In the genomic region with DNA sequence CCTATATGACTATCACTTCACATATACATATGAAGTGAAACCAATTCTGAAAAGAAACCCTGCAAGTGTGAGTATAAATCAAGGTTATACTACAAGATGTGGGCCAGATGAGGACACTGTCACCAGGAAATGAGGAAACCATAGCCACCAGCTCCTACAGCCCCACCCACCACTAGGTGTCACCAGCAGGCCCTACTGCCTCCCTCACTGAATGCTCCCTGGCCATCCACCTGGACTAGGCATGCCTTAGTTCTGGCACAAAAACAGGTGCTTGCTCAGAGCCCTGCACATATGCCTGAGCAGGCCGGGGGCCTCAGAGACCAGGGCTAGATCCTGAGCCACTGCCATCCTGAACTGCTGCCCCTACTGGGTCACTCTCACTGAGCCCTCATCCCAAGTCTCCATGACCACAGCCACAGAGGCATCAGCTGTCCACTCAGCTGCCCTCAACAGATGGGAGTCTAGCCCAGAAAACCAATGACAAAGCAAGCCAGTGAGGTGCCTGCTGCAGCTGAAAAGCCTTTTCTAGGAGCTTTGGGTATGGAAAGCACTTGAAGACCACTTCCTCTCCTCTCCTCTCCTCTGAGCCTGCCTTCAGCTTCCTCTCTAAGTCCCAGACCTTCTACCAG, we compare ENCODE assay signal across 7 mouse cellular contexts. TPM values are rescaled to one million over a fixed set of nuclear protein-coding genes. Genes with fewer than 3 reads are reported as not detected.
DNase-seq lines count a peak whose midpoint lies in the region; TF ChIP-seq lines count a peak whose summit lies in the region.

No protein-coding gene starts in this region.

- DNase-seq in left cerebral cortex, adult 2 months (ENCODE audit: extremely low spot score in 1 of 2, low spot score in 2 of 2): peak; percentile 29 to 49
- DNase-seq in left cerebral cortex, adult 11 months (ENCODE audit: low spot score): no peak
- peak; percentile 27 for DNase-seq in T-cell, adult 2 months (ENCODE audit: low spot score)
- peak; percentile 80 to 87 for DNase-seq in cerebellum, postnatal 25 days
- DNase-seq in layer of hippocampus, postnatal 10 days (ENCODE audit: low spot score in 2 of 2): peak; percentile 42 to 61
- DNase-seq in naive thymus-derived CD4-positive, alpha-beta T cell, adult 2 months (ENCODE audit: low read depth): peak; percentile 56
- DNase-seq in thymus, postnatal 4 days: peak; percentile 78

- H3K4me3 ChIP-seq in left cerebral cortex, adult 2 months: no peak overlapping the region

- peak overlapping the region; percentile 57 for H3K27ac ChIP-seq in left cerebral cortex, adult 2 months

- peak; percentile 59 for TF ChIP-seq CTCF in left cerebral cortex, adult 2 months (IDR thresholded peaks at IDR 0.05)

- intact Hi-C loops in left cerebral cortex, adult 2 months (cut with DNase I): no loop called here

RNA-seq across cellular contexts. Expression of gene Sfxn5, which starts 6.2 kb away (rescaled TPM):
- 100 to 1,000 TPM; 161 to 173 TPM for total RNA-seq in left cerebral cortex, adult 2 months (2021)
- total RNA-seq in layer of hippocampus, postnatal 10 days (2021): 100 to 1,000 TPM; 141 to 142 TPM

RNA-seq across cellular contexts. Expression of gene Rab11fip5, which starts 35.0 kb away (rescaled TPM):
- total RNA-seq in left cerebral cortex, adult 2 months (2021): 10 to 100 TPM; 74.5 to 78.6 TPM
- 10 to 100 TPM; 50.3 to 52.9 TPM for total RNA-seq in layer of hippocampus, postnatal 10 days (2021)
